Mouse (Mus musculus): ENCODE data around the gene Slc6a18. TPM values are rescaled to one million over a fixed set of nuclear protein-coding genes. Genes with fewer than 3 reads are reported as not detected.

The Slc6a18 gene
- polyA plus RNA-seq, 1 experiment from 2014 or later, result not detected

DNA sequence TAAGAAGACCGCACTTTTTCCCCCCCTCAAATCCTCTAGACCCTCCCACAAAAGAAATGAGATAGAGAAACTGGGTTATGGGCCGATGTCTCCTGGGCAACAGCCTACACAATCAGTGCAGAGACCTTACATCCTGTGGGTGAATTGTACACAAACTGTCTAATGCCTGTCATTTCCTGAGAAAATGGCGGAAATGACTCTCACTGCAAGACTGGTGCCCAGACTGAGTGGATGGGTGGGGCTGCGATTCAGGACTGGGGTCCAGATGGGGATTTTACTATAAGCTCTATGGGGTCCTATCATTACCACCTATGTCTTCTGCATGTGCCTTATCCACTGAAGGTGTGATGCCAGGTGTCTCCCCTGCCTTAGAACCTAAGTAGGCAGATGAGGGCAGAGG, 25.0 kb upstream of the Slc6a18 start:
- H3K4me2 ChIP-seq (replicated peaks; ENCODE audit: low read depth), result no peak overlapping the region
- no peak for TF ChIP-seq CTCF (IDR thresholded peaks at IDR 0.05; ENCODE audit: low read depth)
- no peak for TF ChIP-seq EP300 (optimal IDR thresholded peaks at IDR 0.05)
- ATAC-seq (ENCODE audit: low FRiP score, low TSS enrichment) (no peak), DNase-seq (ENCODE audit: low spot score) (no peak)
- no peak overlapping the region for H3K4me3 ChIP-seq (ENCODE audit: low read depth, low read length)
- H3K9me3 ChIP-seq (ENCODE audit: control insufficient read depth, low read length), result no peaks in the 10 kb centered on the region
- WGBS, result 83% methylated on average over 4 of the region's 4 CpGs
- H3K9ac ChIP-seq (ENCODE audit: low read length), result no peak overlapping the region
- H3K4me1 ChIP-seq (replicated peaks; ENCODE audit: control insufficient read depth, insufficient read depth), result no peaks in the 10 kb centered on the region
- no peaks in the 10 kb centered on the region for H3K27me3 ChIP-seq (ENCODE audit: control insufficient read depth, insufficient read depth, low read length)
- H3K27ac ChIP-seq (replicated peaks), result no peak overlapping the region
- no peaks in the 10 kb centered on the region for H3K36me3 ChIP-seq (ENCODE audit: control insufficient read depth, insufficient read depth, low read length)

DNA sequence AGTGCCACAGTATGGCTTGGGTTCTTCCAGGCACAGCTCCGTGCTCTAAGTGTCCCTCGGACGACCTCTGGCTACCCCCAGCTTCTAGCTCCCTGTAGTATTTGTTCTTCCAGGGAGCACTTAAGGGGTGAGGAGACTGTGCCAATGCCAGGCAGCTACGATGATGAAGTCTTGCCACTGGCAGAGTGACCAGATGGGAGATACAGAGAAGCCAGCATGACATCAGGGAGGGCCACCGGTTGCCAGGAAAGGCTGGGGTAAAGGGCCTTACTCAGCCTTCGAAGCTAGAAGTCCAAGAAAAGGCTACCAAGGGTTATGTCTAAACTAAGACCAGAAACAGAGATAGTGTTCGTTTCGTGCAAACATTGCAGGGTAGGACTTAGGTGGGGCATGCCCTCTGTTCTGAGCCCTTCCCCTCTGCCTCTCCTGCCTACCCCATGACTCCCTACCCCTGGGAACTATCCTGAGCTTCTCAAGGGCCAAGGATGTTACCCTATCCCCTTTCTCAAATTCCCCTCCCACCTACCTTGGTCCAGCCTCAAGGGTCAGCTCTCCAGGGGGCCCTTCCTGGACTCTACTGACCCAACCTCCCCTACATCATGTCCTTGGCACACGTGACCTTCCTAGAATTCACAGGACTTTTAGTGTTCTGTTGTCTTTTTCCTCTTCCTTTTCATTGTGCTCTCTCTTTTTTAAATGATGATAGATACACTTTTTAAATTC, 23.5 kb upstream of the Slc6a18 start:
- Histone ChIP-seq H3K9ac (ENCODE audit: low read length) (no peak overlapping the region), H3K27ac (replicated peaks) (no peak overlapping the region), H3K36me3 (ENCODE audit: control insufficient read depth, insufficient read depth, low read length) (no peaks in the 10 kb centered on the region), H3K9me3 (ENCODE audit: control insufficient read depth, low read length) (no peaks in the 10 kb centered on the region), H3K4me1 (replicated peaks; ENCODE audit: control insufficient read depth, insufficient read depth) (no peaks in the 10 kb centered on the region), H3K4me2 (replicated peaks; ENCODE audit: low read depth) (no peak overlapping the region), H3K4me3 (ENCODE audit: low read depth, low read length) (no peak overlapping the region), H3K27me3 (ENCODE audit: control insufficient read depth, insufficient read depth, low read length) (no peaks in the 10 kb centered on the region)
- no peak for ATAC-seq (ENCODE audit: low FRiP score, low TSS enrichment)
- TF ChIP-seq CTCF (IDR thresholded peaks at IDR 0.05; ENCODE audit: low read depth), result no peak
- TF ChIP-seq EP300 (optimal IDR thresholded peaks at IDR 0.05), result no peak
- DNase-seq (ENCODE audit: low spot score), result no peak
- WGBS, result 65% methylated on average over 9 of the region's 9 CpGs

DNA sequence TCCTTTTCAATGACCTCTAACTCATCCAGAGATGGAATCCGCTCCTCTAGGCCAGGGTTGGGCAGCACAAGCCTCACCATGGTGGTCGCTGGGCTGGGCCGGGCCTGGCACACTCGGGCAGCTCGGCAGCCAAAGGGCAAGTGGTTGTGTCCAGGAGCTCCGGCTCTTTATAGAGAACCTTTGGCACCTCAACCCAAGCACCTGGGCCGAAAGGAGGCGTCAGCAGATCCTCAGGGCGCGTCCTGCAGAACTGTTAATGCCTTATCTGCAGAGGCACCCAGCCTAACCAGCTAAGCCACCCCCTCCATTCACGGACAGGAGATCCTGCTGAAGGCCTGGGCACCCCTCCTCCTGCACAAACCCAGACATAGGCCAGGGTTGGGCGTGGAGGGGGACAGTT, 22.7 kb upstream of the Slc6a18 start:
- no peaks in the 10 kb centered on the region for H3K4me1 ChIP-seq (replicated peaks; ENCODE audit: control insufficient read depth, insufficient read depth)
- no peaks in the 10 kb centered on the region for H3K36me3 ChIP-seq (ENCODE audit: control insufficient read depth, insufficient read depth, low read length)
- no peak overlapping the region for H3K4me3 ChIP-seq (ENCODE audit: low read depth, low read length)
- DNase-seq (ENCODE audit: low spot score) (no peak), ATAC-seq (ENCODE audit: low FRiP score, low TSS enrichment) (no peak)
- no peak overlapping the region for H3K27ac ChIP-seq (replicated peaks)
- no peak for TF ChIP-seq EP300 (optimal IDR thresholded peaks at IDR 0.05)
- H3K9me3 ChIP-seq (ENCODE audit: control insufficient read depth, low read length), result no peaks in the 10 kb centered on the region
- H3K27me3 ChIP-seq (ENCODE audit: control insufficient read depth, insufficient read depth, low read length), result no peaks in the 10 kb centered on the region
- no peak overlapping the region for H3K4me2 ChIP-seq (replicated peaks; ENCODE audit: low read depth)
- 68% methylated on average over 9 of the region's 12 CpGs for WGBS
- no peak overlapping the region for H3K9ac ChIP-seq (ENCODE audit: low read length)

DNA sequence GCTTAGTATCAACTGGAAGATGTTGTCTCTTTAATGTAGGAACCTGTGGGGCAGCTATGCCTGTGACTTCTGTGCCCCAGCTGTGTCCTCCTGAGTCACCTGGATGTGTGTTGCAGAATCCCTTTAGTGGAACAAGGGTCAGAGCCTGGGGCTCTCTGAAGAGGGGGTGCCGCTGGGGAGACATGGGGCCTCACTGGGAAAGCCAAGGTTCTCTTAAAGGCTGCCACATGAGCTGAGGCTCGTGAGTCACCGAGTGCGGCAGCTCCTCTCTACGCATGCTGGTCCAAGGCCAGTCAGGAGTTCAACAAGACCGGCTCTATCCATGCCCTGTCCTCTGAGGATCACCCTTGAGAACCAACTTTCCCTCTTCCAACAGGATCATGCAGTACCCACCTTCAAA, 21.9 kb upstream of the Slc6a18 start:
- no peaks in the 10 kb centered on the region for H3K4me1 ChIP-seq (replicated peaks; ENCODE audit: control insufficient read depth, insufficient read depth)

DNA sequence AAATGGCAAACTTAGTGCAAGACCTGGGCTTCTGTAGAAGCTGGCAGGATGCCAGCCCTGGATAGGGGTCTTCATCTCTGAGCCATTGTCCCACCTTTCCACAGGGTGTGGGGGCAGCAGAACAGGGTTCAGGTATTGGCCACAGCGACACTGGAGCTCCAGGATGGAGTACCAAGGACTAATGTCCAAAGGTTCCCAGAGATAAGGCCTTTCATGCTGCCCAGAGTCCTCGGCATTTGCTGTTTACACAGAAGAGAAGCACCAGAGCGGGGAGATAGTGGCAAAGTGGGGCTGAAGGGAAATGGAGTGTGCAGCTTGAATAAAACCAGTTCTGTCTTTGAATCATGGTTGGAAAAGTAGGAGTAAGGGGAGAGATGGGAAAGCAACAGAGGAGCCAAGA, 18.7 kb upstream of the Slc6a18 start:
- TF ChIP-seq CTCF (IDR thresholded peaks at IDR 0.05; ENCODE audit: low read depth), result no peak
- no peak for TF ChIP-seq EP300 (optimal IDR thresholded peaks at IDR 0.05)
- no peak for DNase-seq (ENCODE audit: low spot score)
- Histone ChIP-seq H3K4me2 (replicated peaks; ENCODE audit: low read depth) (no peak overlapping the region), H3K36me3 (ENCODE audit: control insufficient read depth, insufficient read depth, low read length) (no peaks in the 10 kb centered on the region), H3K9me3 (ENCODE audit: control insufficient read depth, low read length) (no peaks in the 10 kb centered on the region), H3K27ac (replicated peaks) (no peak overlapping the region), H3K27me3 (ENCODE audit: control insufficient read depth, insufficient read depth, low read length) (no peaks in the 10 kb centered on the region), H3K4me1 (replicated peaks; ENCODE audit: control insufficient read depth, insufficient read depth) (no peaks in the 10 kb centered on the region), H3K4me3 (ENCODE audit: low read depth, low read length) (no peak overlapping the region), H3K9ac (ENCODE audit: low read length) (no peak overlapping the region)
- 46% methylated on average over 3 of the region's 3 CpGs for WGBS
- no peak for ATAC-seq (ENCODE audit: low FRiP score, low TSS enrichment)

More for the DNA sequence above, 21.9 kb upstream of the Slc6a18 start:
- Histone ChIP-seq H3K9ac (ENCODE audit: low read length) (no peak overlapping the region), H3K27me3 (ENCODE audit: control insufficient read depth, insufficient read depth, low read length) (no peaks in the 10 kb centered on the region), H3K4me3 (ENCODE audit: low read depth, low read length) (no peak overlapping the region), H3K27ac (replicated peaks) (peak overlapping the region; percentile 41; the same call in 1 of the 2 replicates), H3K4me2 (replicated peaks; ENCODE audit: low read depth) (no peak overlapping the region), H3K36me3 (ENCODE audit: control insufficient read depth, insufficient read depth, low read length) (no peaks in the 10 kb centered on the region), H3K9me3 (ENCODE audit: control insufficient read depth, low read length) (no peaks in the 10 kb centered on the region)
- TF ChIP-seq CTCF (IDR thresholded peaks at IDR 0.05; ENCODE audit: low read depth) (no peak), EP300 (optimal IDR thresholded peaks at IDR 0.05) (no peak)
- DNase-seq (ENCODE audit: low spot score) (no peak), ATAC-seq (ENCODE audit: low FRiP score, low TSS enrichment) (no peak; the same call in 1 of the 2 replicates)
- 79% methylated on average over 6 of the region's 6 CpGs for WGBS

DNA sequence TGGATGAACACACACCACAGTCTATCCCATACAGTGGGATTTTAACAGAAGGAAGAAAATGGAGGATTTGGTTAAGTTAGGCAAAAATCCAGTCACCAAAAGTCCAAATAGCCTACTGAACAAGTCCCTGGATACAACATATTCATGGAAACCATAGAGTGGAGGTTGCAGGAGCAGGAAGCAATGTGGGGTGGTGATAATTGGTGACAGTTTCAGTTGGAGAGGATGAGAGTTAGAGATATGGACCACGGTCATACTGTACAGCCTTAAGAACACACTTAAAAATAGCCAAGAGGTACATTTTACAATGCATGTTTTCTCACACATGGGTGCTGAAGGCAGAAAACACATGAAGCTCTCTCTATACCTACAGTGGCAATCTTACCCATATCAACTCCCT, 17.1 kb upstream of the Slc6a18 start:
- no peak for DNase-seq (ENCODE audit: low spot score)
- no peak for ATAC-seq (ENCODE audit: low FRiP score, low TSS enrichment)
- no peaks in the 10 kb centered on the region for H3K27me3 ChIP-seq (ENCODE audit: control insufficient read depth, insufficient read depth, low read length)

More for the DNA sequence above, 17.1 kb upstream of the Slc6a18 start:
- Histone ChIP-seq H3K4me3 (ENCODE audit: low read depth, low read length) (no peak overlapping the region), H3K36me3 (ENCODE audit: control insufficient read depth, insufficient read depth, low read length) (no peaks in the 10 kb centered on the region), H3K9ac (ENCODE audit: low read length) (no peak overlapping the region), H3K4me1 (replicated peaks; ENCODE audit: control insufficient read depth, insufficient read depth) (no peaks in the 10 kb centered on the region), H3K4me2 (replicated peaks; ENCODE audit: low read depth) (no peak overlapping the region), H3K27ac (replicated peaks) (no peak overlapping the region), H3K9me3 (ENCODE audit: control insufficient read depth, low read length) (no peaks in the 10 kb centered on the region)
- no peak for TF ChIP-seq CTCF (IDR thresholded peaks at IDR 0.05; ENCODE audit: low read depth)
- no peak for TF ChIP-seq EP300 (optimal IDR thresholded peaks at IDR 0.05)
- 85% methylated on average over 1 of the region's 1 CpGs for WGBS
